Mouse (Mus musculus): ENCODE results near the gene Palm.
"Not testable (repeated sequence)": the region's sequence is repeated elsewhere in the genome, so short reads cannot be mapped to it uniquely, and the experiment has no call there.

Gene Palm

DNA sequence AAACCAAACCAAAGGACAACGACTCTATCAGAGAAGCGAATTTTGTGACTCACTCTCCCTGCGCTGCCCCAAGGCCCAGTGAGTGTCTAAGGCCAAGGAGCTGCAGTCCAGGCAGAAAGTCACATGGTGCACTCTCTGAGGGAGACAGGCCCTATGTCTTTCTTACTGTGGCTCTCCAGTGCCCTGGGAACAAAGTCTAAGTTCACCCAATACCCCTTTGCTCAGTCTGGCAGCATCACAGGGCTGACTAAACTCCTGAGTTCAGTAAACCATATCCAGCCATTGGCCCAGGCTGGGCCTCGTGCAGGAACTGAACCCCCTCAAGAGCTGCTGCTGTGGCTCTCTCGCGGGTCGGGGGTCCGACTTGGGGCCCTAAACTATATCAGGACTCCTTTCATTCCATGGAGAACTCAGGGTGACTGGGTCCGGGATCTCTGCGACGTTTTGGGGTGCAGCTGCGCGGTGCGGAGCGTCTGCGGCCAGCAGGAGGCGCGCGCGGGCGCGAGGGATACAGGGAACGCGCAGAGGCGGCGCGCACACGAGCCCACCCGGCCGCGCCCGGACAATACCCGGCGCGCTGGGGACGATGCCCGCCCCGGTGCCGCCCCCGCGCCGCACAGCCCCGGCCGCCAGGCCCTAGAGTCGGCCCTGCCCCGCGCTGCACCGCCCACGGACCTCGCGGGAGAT, at the start of gene Palm:
TSS of gene Palm (plus strand) at position 522 of the 687 bp plus-strand sequence.
- DNase-seq (ENCODE audit: low read depth, low spot score): no peak

- DNase-seq (ENCODE audit: low read depth, low spot score): no peak
Measured at GRCm38 (mm10) chr10:79743650-79744365, 49.6 kb upstream of the Palm start.

DNA sequence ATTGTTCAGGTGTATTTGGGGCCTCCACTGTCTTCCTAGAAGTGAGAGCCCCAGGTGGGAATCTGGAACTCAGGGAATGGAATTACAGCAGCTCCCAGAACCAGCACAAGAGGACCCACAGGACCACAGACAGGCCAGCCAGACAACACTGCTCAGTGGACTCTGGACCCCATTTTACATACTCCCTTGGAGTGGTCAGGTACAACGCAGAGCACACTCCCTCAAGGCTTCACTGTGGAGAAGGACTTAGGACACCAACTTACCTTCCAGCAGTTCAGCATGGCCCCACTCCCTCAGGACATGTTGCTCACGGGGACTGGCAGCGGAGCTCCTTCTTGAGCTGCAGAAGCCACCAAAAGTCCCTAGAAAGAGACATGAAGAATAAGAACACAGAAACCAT, 48.0 kb upstream of the Palm start:
- no peak for DNase-seq (ENCODE audit: low read depth, low spot score)

- DNase-seq (ENCODE audit: low read depth, low spot score): peak; percentile 91
Measured at GRCm38 (mm10) chr10:79745898-79746773, 47.2 kb upstream of the Palm start, which contains the start of gene Polrmt. Gene Polrmt, minus strand, starts transcription at chr10:79746581.

DNA sequence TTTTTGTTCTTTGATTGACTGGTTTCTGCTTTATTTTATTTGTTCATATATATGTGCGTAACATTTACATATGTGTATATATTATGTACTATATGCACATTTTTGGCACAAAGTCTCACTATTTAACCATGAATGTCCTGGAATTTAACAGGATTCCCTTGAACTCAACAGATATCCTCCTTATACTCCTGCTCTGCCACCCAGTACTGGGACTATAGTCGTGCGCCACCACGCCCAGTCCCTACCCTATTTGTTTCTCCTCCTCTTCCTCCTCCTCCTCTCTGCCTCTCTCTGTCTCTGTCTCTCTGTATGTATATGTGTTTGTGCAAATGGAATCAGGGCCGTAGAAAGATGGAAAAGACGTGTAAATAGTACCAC, 46.6 kb upstream of the Palm start:
- DNase-seq (ENCODE audit: low read depth, low spot score): no peak

GRCm38 (mm10) chr10:79748496-79748895, 44.9 kb upstream of the Palm start:
- DNase-seq (ENCODE audit: low read depth, low spot score): no peak

DNA sequence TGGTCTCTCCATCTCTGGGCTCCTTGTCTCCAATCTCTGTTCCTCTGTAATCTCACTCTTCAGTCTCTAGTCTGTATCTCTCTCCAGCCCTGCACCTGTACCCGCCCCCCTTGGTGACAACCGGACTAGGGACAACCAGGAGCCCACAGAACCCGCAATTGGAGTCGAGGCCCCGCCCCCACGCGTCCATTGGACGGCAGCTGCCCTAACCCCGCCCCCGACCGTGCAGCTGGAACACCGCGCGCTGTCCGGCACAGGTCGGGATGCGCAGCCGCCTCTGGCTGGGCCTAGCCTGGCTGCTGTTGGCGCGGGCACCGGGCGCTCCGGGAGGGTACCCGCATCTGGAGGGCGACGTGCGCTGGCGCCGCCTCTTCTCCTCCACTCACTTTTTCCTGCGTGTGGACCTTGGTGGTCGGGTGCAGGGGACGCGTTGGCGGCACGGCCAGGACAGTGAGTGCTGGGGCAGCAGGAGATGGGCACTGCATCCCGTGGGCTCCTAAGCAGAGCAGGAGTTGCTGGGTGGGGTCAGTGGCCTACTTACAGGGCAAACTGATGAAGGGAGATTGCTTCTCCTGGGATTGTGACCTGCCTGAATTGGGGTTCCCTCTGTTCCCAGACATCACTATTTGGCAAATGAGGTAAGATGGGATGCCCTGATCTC, 38.4 kb upstream of the Palm start, which contains the start of gene Fgf22:
TSS of gene Fgf22 (plus strand) at position 221 of the 661 bp plus-strand sequence.
- no peak for DNase-seq (ENCODE audit: low read depth, low spot score)

- DNase-seq (ENCODE audit: low read depth, low spot score): no peak
Measured at GRCm38 (mm10) chr10:79755854-79756253, 37.5 kb upstream of the Palm start.

- DNase-seq (ENCODE audit: low read depth, low spot score): no peak
Measured at GRCm38 (mm10) chr10:79756660-79757059, 36.7 kb upstream of the Palm start.

- not testable (repeated sequence) for DNase-seq (ENCODE audit: low read depth, low spot score)
Measured at GRCm38 (mm10) chr10:79759675-79760074, 33.7 kb upstream of the Palm start.

GRCm38 (mm10) chr10:79760603-79761143, 32.7 kb upstream of the Palm start:
- DNase-seq (ENCODE audit: low read depth, low spot score): no peak

DNA sequence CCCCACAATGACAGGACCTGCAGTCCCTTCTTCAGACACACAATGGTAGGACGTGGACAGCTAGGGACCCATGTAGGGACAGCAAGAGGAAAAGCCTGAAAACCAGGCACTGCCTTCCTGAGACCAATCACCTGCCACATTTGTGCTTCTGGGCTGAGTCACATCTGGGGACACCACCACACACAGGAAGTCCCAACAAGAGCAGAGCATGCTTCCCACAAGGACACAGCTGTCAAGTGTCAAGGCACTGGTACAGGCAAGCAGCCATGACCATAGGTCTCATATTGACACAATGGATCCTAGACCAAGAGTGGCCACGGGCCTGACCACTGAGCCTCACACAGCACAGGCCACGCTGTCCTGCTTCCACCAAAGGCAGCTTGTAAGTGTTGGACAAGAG, 30.5 kb upstream of the Palm start:
- no peak for DNase-seq (ENCODE audit: low read depth, low spot score)

GRCm38 (mm10) chr10:79764234-79764633, 29.1 kb upstream of the Palm start:
- DNase-seq (ENCODE audit: low read depth, low spot score): no peak

DNA sequence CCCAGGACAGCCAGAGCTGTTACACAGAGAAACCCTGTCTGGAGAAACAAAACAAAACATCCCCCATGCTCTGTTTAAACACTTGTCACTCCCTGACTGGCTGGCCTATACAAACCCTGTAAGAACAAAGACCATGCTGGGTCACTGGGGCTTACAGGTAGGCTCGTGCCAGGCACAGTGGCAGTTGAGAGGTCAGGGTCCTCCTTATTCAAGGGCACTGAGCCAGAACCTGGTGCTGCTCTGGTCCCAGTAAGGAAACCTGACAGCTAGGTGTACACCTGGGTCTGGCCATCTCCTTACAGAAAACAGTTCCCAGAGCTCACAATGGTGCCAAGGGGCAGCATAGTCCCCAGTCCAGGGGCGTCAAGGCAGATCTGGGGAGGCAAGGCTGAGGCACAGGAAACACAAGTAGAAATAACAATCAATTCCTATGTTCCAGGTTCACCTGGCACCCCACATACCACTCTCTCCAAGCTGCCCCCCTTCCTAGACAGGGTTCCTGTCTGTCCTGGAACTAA, 28.1 kb upstream of the Palm start:
- no peak for DNase-seq (ENCODE audit: low read depth, low spot score)

- no peak for DNase-seq (ENCODE audit: low read depth, low spot score)
Measured at GRCm38 (mm10) chr10:79766001-79766507, 27.3 kb upstream of the Palm start.

GRCm38 (mm10) chr10:79766508-79767325, 26.7 kb upstream of the Palm start, which contains the start of gene Rnf126:
Gene Rnf126, minus strand, starts transcription at chr10:79766952.
- peak; percentile 91 for DNase-seq (ENCODE audit: low read depth, low spot score)

- peak; percentile 90 for DNase-seq (ENCODE audit: low read depth, low spot score)
Measured at GRCm38 (mm10) chr10:79767372-79768244, 25.8 kb upstream of the Palm start.

DNA sequence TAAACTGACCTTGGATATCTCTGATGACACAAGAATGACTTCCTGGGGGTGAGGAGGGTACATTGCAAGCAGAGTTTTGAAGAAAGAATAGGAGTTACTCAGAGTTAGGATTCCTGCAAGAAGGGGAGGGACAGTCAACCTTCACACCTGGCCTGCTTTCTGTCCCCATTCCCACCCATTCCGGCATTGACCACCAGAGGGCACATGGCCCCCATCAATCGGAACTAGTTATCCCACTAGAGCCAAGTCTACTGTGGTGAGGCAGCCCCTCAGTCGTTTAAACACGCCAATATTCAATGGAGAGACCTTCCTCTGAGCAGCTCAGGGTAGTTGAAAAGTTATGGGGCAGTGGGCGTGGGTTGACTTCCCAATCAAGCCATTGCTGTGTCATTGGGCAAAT, 25.0 kb upstream of the Palm start:
- DNase-seq (ENCODE audit: low read depth, low spot score): no peak

GRCm38 (mm10) chr10:79769329-79769728, 24.0 kb upstream of the Palm start:
- no peak for DNase-seq (ENCODE audit: low read depth, low spot score)

Measured in brain, embryonic 18.5 days (tissue).